Mouse (Mus musculus): ENCODE data around the gene AI467606. TPM values are rescaled to one million over a fixed set of nuclear protein-coding genes. Genes with fewer than 3 reads are reported as not detected.

The AI467606 gene
- total RNA-seq, 2 experiments from 2014 or later = 0.92 to 1.1 TPM

DNA sequence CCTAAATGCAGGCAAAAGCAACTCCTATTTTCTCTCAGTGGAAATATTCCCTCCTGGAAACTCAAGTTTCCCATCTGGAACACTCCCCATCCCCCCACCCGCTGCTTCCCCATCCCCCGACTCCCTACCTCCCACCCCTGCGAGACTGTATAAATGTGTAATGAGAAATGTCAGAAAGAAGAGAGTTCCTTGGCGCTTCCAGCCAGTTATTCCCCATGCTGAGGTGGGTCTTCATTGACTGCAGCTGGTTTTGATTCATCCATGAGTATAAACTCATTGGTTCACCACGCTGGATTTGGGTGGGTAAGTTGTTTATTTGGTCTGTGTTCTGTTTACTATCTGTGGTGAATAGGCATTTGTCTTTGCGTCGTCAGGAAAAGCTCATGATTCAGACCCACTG is 5.3 kb downstream of the AI467606 start:
- DNase-seq = no peak

DNA sequence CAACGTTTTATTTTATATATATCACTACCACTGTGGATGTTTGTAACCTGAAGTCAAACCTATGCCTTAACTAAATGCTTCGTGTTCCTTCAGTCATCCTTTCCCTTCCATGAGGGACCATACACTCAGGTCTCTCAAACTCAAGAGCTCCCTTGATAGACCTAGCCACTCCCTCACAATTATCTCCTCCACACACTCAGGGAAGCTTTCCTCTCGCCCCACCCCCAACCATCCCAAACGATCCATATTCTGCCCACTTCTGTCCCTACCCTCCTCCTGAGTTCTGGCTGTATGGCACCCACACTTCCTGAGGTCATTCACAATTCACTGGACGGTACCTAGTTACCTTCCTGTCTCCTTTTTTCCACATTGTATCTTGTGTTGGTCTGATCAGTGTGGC is 7.4 kb downstream of the AI467606 start:
- DNase-seq = no peak

DNA sequence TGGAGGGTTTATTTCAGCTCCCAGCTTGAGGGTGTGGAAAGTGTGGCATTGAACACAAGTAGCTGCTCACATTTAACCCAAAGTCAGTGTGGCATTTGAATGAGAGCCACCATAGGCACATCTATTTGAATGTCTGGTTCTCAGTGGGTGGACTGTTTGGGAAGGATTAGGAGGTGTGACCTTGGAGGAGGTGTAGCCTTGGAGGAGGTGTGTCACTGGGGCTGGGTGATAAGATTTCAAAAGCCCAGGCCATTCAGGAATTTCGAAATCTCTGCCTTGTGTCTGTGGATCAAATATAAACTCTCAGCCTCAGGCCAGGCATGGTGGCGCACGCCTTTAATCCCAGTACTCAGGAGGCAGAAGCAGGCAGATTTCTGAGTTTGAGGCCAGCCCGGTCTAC is 7.8 kb downstream of the AI467606 start:
- no peak for DNase-seq

DNA sequence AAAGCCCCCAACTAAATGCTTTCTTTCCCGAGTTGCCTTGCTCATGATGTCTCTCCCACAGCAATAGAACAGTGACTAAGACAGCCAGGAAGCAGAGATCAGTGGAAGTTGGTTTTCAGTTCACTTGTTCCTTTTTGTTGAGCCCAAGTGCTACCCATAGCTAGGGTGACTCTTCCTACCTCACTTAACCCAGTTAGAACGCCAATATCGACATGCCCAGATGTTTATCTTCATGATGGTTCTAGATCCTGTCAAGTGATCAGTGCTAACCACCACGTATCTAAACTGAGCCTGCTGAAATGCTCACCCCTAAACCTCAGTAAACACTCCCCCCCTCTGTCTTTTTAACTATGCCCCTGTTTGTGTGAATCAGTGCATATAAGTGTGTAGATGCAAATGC is 8.4 kb downstream of the AI467606 start:
- DNase-seq = no peak

DNA sequence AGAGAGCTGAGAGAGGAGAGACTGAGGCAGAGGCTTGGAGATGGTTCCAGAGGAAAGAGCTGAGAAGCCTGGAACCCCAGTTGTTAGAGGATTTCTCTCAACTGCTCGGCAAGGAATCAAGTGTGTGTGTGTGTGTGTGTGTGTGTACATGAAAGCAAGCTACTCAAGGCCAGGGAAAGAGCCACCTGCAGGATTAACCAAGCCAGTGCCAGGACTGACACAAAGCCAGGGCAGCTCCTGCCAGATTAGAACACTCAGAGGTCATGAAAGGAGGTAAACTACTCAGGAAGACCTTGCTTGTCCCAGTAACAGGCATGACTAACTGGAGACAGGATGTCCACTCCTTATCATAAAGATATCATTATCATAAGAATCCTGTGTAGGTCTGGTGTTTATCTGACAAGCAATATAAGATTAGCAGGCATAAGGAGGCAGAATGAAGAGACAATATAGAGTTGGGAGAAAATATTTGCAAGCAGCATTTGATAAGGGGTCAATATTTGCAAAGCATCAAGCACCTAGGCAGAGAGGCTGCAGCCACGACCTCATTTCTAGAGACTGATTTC is 10.4 kb downstream of the AI467606 start:
- no peak for DNase-seq

DNA sequence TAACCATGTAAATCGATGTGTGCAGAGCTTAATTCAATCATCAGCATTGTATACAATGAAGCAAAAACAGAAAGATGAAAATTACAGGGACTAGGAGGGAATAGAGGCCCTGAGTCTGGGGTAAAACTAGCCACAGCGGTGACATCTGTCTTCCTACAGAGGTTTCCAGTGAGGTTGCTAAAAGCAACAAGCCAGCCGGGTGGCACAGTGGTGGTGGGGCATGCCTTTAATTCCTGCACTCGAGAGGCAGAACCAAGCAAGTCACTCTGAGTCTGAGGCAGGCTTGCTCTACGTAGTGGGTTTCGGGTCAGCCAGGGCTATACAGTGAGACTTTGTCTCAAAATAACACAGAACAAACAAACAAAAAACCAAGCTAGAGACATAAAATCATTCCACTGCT is 11.0 kb downstream of the AI467606 start:
- DNase-seq = no peak

DNA sequence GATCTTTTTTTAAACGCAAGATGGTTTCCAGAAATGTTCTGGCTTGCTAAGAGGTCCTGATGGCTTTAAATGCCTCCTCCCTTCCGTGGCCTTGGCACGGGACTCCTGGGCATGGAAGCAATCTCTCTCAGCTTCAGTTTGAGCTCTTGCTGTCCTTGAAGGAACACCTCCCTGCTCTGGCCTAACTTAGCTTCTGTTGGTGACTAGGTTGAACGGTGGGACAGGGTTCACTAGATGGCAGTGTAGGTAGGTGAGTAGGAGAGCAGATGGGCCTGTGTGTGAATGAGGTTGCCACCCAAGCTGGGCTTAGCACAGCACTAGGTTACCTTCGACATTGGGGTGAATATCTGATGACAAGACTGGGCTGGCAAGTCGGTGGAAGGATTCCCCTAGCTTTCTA is 12.8 kb downstream of the AI467606 start:
- DNase-seq = no peak

DNA sequence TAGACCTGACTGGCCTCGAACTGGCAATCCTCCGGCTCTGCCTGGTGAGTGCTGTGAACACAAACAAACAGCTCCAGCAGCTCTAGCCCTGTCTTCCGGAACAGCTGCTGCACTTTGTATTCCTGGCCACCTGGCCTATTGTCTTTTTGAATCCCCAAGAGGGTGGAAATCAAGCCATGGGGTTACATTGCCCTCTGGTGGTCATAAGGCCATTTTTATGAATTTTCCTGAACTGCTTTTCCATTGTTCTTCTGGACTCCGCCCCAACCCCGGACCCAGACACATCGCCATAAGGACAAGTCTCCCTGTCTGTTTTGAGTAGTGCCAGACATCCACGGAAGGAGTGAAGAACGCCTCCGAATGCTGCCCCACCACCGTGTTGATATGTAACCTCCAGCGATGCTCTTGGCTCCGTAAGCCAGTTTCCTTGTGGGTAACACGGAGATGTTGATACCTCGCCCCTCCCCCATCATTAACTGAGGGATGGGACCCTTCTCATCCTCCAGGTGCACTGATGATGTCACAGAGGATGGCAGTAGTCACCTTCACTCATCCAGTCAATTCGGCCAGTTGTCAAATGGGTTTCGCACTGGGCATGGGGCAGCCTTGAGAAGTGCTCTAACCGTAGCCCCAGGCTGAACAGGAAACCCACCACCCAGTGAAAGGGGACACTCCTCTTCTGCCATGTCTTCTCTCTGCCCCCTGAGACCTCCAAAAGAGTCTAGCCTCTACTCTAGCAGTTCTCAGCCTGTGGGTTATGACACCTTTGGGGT is 13.6 kb downstream of the AI467606 start:
- peak; percentile 67 to 73 for DNase-seq

DNA sequence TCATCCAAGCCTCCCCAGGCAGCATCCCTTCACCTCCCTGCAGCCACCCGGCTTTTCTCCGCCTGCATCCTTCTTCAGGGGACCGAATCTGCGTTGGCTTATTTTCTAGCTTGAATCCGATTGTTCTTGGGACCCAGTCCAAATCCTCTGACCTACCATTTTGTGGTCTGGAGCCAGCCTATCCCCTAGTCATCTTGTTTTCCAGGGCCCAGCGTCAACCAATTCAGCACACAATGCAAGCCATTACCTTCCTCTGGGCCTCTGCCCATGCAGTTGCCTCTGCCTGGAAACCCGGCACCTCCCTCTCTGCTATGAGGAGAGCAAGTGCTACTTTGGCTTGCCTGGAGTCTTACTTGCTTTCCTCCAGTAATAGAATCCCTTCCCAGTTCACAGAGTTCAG is 14.4 kb downstream of the AI467606 start:
- DNase-seq = no peak

DNA sequence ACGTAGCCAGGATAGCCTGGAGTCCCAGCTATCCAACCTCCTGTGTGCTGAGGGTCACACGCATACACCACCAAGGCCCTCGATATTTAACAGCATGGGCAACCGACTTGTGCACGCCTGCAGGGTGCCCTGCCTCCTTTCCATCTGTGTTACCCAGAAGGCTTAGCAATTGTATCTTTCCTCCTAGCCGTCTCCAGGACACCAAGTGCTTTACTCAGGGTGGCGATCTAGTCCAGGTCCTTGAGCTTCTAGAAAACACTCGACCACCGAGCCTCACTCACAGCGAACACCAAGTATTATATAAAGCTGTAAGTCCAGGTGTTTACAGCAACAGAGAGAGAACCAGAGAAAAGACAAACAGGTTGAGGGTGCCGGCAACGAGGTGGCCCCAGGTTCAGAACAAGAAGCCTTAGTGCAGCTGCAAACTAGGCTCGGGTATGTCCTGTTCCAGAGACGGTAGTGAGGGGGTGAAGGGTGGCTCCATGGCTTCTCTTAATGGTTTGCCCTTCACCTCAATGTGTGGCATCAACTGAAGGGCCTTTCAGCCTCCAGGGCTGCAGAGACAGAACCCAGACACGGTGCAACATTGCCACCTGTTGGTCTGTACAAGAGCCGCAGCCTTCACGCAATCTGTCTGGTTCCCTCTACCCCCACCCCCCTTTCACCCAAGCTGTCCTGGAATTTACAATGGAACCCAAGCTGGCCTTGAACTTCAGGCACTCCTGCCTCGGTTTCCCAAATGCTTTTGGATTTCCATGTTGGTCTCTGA is 19.3 kb downstream of the AI467606 start:
- peak; percentile 73 to 75 for DNase-seq

DNA sequence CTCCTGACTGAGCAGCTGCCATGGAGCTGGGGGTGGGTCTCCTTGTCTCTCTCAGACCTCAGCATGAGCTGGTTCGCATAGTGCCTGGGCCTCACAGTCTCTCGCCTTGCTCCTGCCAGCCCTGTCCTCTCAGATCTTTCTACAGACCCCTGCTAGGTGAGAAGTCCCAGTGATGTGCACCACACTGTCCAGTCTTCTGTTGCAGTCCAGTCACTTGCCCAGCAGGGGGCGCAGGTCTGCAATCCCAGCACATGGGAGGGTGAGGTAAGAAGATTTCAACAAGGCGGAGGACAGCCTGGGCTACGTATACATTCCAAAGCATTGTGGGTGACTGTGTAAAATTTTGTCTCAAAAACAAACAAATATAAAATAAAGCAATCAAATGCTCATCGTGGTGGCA is 20.3 kb downstream of the AI467606 start:
- peak in 1 of 2 experiments; percentile 47 for DNase-seq

DNA sequence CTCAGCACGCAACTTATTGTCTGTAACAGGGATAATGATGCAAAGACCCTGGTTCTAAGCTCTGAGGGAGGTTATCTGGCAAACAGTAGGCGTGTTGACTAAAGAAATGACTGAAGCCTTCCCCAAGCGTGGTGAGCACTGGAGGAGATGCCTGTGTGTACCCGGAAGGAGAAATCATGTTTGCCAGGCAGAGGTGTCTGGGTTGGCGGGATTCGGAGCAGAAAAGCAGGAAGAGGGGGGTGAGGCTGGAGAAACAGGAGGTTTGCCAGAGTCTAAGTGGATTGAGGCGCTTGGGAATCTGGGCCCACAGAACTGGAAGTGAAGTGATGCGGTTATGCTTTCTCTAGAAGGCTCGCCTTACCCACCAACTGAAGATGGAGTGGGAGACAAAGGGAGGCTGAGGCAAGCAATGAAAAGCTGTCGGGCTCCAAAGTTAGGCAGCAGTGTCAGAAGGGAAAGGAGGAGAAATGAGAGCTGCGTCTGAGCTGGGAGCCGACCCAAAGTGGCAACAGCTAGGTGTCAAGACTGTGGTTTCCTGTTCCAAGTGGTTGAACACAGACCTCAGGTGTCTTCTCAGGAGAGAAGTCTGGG is 21.2 kb downstream of the AI467606 start:
- DNase-seq = no peak

DNA sequence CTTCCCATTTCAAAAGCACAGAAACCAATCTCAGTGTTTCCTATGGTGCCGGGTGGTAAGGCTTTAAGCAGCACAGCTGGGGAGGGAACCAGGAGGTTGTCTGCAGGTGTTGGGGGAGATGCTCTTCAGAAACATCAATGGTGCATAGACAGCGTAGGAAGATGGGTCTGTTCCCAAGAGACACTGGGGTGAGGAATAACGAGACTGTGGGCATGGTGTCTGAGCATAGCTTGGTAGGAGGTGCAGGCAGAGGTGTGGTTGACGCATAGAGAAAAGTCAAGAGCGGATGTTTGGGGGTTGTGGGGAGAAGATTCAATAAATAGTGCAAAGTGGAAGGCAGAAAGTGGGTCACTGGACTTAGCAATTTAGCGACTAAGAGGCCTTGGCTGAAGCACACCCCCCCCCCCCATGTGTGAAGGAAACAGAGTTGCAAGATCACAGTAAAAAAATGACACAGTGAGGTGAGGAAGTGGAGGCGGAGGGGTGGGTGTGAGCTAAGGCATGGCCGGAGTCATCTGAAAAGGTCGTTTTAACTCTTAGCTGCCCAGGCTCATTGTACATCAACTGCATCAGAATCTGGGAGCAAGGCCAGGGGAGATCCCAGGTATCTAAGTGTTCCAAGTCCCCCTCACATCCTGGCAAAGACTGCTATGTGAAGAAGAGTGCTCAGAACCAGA is 21.9 kb downstream of the AI467606 start:
- DNase-seq = no peak

DNA sequence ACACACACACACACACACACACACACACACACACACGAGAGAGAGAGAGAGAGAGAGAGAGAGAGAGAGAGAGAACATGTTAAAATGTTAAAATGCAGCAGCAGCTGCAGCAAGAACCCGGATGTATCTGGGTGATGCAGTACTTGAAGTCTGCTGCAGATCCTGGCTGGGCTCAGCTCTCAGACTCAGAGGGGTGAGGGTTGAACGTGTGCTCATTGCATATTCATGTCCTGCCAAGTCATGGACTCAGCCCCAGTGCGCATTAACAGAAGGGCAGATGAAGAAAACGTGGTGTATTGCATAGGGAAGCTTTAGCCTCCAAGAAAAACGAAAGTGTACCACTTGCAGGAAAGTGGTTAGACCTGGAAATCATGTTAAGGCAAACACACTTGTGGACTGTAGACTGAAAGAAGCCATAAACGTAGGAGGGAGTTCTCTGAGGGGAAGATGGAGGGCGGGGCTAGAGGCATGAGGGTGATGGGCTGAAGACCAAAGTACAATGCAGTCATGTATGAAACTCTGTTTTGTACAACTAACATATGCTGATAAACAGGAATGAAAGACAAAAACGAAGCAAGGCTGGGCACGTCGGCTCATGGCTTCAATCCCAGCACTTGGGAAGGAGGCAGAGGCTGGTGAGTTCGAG is 22.6 kb downstream of the AI467606 start:
- no peak for DNase-seq

DNA sequence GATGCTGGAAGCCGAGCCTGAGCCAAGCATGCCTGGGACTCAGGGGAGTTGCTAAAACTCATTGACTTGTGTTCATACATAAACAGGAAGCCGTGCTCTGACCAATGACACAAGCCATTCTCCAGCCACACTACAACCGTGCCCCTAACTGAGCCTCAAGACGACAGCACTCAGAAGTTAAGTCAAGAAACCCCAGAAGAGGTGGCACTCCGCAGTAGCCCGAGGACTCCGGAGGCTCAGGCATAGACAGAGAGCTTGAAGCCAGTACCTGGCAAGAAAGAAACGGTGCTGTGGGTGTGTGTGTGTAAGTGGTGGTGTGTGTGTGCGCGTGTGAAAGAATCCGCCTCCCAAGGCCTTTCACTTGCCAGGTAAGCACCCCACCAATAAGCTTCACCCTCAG is 23.8 kb downstream of the AI467606 start:
- DNase-seq = no peak

DNA sequence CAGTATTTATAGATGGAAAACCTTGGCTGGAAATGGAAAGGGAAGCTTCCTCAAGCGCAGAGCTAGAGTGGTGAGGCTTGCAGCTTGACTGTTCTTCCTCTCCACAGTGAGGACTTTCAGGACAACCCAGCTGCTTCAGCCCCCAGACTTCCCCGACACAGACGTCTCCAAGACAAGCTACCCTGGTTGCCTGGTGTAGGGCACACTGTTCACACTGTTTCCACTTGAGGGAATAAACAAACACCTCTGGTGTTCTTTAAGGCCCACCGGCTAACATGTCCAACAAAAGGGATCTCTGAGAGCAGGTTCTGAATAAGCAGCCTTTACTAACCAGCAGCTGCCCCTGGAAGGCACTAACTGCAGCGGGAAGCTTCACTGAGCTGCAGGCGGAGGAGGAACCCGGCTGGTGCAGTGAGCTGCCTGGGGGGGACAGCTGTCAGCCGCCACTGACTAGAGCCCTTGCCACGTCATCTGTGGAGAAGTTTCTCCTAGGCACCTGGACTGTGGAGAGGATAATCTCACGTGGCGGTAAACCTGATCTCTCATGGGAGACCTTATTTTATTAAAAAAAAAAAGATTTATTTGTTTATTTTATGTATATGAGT is 25.3 kb downstream of the AI467606 start:
- peak in 1 of 2 experiments; percentile 34 for DNase-seq

DNA sequence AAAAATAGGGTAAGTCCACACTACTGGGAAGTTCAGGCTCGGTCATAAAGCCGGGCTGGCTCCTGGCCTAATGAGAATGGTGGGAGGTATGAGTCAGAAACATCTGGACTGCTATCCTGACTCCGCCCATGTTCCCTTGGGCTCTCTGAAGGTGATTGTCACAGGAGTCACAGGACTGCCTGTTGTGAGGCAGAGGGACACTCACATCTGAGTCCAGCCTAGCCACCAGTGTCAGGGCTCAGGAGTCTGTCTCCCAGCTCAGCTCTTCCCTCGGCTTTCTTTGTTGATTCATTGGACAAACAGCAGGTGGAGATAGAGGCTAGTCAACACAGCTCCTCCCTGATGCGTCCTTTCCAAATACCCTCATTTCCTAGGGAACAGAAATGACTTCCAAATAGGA is 26.8 kb downstream of the AI467606 start:
- DNase-seq = no peak

DNA sequence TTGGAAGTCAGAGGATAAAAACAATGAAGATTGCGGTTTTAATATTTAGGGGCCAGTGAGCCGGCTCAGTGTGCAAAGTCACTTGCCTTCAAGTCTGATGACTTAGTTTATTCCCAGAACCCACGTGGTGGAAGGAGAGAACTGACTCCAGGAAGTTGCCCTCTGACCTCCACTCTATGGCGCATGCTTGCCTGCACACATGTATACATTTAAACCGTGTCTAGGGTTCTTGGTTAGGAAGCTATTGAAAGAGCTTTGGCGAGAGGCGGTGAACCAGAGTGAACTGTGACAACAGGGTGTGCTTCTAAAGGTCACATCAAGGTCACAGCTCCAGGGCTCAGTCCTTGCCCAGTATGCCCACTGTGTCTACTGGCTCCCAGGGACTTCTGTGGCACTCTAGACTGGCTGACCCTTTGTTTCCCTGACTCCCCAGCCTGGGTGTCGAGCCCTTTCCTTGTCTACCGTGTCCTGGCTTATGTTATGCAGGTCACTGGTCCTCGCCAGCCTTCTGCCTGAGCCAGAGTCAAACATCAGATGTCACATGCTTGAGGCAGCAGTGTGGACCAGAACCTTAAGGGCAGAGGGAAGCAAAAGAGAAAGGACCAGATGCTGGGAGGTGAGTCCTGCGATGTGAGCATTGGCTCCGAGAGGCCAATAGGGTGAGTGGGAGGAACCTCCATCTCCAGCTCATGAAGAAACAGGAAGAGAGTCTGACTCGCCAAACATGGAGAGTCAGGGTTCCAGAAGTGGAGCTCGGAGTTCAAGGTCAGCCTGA is 27.7 kb downstream of the AI467606 start:
- no peak for DNase-seq

DNA sequence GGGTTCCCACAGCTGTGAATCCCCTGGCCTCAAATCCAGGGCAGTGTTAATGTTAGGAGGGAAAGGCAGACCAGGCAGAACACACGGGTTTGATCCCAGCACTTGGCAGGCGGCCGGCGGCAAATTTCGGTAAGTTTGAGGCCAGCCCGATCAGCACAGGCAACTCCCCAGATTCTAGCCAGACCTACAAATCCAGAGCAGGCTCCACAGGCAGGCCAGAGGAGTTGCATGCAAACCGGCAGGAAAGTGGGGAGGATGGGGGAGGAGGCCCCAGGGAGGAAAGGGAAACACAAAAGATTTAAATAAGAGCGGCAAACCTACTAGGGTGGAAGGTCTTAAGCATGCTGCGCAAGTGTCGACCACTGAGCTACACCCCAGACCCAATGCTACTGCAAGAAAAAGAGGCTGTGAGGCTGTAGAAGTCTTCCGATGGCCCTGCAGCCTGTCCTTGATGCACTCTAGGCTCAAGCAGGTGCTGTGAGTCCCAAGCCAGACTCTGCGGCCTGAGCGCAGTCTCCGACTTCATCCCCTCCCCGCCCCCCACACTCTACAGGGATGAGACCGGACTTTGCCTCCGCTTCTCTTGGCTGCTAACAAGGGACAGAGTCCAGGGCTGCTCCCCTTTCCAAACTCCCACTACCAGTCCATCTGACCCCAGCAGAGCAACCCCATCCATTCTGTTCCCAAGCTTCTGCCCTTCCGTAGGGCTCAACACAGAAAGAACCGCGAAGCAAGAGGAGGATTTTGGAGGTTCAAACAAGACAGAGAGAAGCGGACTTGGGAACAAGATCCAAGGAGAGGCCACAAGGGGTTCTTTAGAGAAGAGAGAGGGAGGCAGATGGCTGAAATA is 30.1 kb downstream of the AI467606 start:
- no peak for DNase-seq

DNA sequence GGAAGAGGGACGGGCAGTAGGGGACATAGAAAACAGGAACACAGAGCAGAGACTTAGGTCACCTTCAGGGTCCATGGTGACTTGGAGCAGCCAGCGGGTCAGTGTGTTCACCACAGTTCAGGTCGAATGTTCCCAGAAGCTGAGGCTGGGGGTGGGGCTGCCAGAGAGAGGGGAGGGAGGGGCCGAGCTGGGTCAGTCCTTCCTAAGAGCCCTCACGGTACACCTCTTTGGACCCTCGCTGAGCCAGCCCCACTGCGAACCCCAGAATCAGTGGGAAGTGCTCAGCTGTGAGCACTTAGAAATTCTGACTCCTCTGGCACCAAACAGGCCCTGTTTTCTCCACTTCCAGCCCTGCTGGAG is 30.7 kb downstream of the AI467606 start, which contains the start of gene Qprt:
TSS of gene Qprt (minus strand) at position 316 of the 360 bp plus-strand sequence.
- no peak for DNase-seq

All from layer of hippocampus, postnatal 36 days (tissue).